Mouse (Mus musculus) activated CD4-positive, CD25-positive, alpha-beta regulatory T cell, adult 4 months (primary cell): Measurements from ENCODE around the gene Mcrip1. TPM values are rescaled to one million over a fixed set of nuclear protein-coding genes. Genes with fewer than 3 reads are reported as not detected.
A peak's percentile ranks its signal among the peaks of the same experiment; 100 is the strongest.
"Not testable (repeated sequence)": the region's sequence is repeated elsewhere in the genome, so short reads cannot be mapped to it uniquely, and the experiment has no call there.

Source experiments
- ATAC-seq: one replicate; pipeline ENCODE4 v1.8.0; 2017
- polyA plus RNA-seq, 2 experiments: library from polyadenylated mRNA; unstranded; fragments of 100-300 nt; shearing (Covaris generic); gene quantifications; one replicate each; pipeline ENCODE4 v1.2.1; 2017

Gene Mcrip1
- polyA plus RNA-seq, 2 experiments from 2014 or later, result 121 to 128 TPM

GRCm38 (mm10) chr11:120574278-120574600 lies 24.7 kb upstream of the Mcrip1 start:
- no peak for ATAC-seq

DNA sequence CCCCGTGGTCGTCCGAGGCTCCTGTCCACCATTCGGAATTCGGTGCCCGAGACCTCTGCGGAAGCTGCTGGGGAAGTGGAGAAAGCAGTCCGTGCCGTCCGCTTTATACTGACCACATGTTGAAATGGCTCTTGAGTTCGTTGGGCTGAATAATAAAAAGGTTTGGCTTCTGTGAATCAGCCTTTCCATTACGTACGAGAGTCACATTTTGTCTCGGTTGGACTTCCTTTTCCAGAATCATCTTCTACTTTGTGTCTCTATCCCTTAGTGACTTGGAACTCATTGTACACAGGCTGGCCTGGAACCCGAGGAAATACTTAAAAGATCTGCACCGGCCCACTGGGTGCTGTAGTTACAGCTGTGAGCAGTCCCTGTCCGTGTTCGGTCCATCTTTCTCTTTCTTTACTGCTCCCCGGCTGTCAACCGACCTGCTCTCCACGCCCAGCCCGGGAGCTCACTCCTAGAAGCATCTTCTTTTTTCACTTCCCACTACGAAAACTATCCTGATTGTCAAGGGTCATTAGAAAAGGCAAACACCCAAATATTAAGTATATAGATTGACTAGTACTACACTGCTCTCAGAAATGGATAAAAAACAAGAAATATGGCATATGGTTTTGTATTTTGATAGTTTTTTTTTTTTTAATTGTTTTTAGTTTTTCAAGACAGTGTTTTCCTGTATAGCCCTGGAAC lies 24.2 kb upstream of the Mcrip1 start:
- ATAC-seq, result peak; percentile 27

DNA sequence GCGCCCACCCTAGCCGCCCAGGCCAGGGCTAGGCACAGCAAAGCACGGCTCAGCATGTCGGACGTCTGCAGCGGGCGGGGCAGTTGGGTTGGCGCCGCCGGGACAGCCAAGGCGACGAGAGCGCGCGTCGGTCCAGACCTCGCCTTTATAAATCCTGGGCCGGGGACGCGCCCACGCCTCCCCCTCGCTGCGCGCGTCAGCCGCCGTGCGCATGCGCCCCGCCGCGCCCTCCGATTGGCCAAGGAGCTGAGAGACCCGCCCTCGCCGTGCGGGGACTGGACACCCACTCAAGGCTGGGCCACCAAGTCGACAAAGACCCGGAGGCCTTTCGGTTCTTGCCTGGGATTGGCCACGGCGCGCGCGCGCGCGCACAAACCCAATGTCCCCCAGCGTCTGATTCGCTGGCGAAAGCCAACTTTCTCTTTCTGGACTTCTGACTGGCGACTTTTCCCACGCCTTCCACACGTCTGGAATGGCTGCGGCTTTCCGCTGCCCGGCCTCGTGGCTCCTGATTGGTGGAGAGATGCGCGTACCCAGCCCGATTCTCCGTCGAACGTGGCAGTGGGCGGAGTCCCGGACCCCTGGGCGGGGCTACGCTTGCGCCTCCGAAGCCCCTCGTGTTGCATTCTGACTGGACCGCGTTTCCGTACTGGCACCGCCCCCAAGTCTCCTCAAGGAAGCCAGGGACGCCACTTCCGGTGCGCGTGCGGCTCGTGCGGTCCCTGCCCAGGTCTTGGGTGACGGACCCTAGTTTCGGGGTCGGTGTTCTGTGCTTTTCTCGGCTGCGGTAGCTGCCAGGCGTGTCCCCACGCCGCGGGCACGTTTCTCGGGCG lies 23.4 kb upstream of the Mcrip1 start, which contains the start of gene P4hb:
Gene P4hb, minus strand, starts transcription at position 502 of the 833 bp plus-strand sequence.
- peak; percentile 75 for ATAC-seq

GRCm38 (mm10) chr11:120572417-120572751 lies 22.9 kb upstream of the Mcrip1 start:
- ATAC-seq, result no peak

DNA sequence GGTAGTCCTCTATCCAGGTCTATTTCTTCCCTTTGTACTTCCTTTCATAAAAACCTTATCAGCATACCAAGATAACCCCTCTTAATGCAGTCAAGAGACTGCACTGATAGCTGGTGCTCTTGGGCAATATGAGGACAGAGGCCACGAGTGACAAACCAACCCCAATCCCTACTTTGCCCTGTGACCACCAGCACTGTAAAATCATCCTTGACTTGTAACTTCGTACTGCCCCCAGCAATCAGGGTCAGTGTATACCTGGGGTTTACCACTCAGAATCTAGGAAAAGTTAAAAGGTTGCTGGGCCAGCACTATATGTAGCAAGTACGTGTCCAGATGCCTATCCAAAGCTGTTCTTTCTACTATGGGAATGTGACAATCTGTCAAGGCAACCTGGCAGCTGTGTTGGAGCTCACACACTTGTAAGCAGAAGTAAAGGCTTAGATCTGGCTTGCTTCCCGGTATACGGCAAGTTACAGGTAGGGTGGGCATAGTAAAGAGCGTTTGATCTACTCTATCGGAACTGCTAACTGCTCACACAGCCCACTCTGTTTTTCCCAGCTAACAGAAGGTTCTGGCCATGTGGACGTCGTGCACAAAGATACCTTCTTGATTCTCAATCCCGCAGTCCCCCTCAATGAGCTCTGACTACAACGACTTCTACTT lies 22.4 kb upstream of the Mcrip1 start:
- no peak for ATAC-seq

DNA sequence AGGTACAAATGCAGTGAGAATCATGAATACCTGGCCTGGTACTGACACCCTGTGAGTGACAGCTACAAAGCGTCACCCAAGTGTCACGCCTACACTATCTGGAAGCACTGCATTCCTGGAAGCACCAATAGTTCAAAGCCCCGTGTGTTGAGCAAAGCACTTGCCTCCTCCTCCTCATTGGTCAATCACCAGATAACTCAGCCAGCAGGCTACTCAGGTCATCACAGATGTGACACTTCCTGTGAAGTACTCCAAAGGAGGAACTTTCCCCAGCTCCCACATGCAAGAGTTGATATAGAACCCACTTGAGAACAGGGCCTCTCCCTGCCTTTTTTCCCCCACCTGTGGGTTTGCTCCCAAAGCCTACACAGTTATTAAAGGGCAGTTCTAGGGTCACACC lies 21.6 kb upstream of the Mcrip1 start:
- no peak for ATAC-seq

DNA sequence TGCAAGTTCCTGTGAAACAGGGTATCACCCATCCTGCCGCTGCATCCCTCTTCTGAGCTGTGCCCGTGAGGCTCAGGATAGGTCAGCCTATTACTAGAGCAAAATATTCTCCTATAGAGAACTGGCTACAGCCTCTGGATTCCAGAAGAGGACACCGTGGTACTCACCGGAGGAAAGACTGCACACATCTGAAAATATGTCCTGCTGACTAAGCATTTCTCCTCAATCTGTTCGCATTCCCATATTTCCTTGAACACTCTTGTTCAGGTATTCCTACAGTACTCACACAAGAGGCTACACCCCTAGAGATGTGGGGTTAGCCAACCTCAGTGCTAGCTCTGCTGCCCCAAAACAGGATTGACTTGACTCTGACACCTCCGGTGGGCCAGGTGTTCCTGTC lies 18.8 kb upstream of the Mcrip1 start:
- ATAC-seq, result no peak

DNA sequence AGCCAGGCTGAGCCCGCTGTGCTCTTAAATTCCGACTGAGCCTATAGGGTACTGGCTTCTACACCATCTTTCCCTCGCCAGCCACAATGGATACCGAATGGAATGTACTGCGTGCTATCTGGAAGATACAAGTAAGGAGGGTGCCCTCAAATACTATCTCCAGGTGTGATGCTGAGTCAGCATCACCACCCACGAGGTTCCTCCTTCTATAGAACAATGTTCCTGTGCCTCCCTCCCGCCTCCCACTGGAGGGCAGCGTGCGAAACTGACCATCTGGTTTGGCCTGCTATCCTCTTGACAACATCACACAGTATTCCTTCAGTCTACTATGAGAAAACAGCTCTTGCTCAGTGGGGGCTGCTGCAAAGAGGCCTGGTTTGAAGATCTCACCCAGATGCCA lies 15.6 kb upstream of the Mcrip1 start:
- no peak for ATAC-seq

- ATAC-seq, result no peak
Measured at GRCm38 (mm10) chr11:120562949-120563348, 13.4 kb upstream of the Mcrip1 start.

DNA sequence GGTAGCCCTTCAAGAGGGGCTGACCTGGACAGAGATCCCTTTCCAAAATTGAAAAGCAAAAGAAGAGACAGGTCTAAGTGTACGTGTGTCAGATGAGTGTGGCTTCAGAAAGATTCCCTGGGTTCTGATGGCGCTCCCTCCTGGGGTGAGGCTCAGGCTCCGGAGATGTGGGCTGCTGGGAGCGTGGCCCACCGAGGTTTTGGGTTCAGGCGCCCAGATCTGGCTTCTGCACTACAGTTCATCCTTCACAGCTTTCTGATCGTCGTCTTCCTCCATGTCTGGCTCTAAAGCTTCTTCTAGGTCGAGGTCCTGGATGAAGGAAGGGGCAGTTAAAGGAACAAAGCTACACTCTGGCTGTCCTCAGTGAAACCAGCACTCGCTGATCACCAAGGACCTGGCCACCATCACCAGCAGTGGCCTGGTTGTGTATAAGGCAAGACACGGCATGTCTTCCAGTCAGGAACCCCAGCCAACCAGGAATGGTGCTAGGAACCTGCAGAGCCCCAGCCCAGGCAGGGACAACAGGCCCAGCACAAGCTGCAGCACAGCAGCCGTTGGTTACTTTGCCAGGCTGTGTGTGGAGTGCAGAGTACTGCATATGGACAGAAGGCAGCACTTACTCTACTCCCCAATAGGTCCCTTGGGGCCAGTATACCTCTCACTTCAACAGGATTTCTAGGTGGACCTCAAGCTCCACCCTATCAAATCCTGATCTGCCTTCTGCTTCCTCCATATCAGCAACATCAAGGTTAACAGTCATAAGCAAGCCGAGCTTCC lies 11.6 kb upstream of the Mcrip1 start:
- ATAC-seq, result no peak

GRCm38 (mm10) chr11:120558843-120559242 lies 9.3 kb upstream of the Mcrip1 start:
- ATAC-seq, result not testable (repeated sequence)

DNA sequence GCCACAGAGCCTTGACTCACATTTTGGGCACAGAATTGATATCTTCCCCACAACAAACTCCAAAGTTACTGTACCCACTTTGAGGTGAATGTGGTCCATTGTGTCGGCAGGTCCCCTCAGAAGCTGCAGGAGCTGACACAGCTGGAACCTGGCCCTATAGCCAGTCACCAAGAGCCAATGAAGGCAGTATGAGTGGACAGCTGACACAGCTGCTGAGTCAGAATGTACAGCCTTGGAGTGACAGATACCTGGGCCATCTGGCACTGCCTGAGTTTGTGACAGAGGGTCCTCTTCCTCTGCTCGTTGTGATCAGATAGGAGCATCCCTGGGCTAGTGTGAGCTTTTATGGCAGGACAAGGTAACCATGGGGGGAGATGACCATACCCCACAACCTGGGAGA lies 5.7 kb upstream of the Mcrip1 start:
- no peak for ATAC-seq

DNA sequence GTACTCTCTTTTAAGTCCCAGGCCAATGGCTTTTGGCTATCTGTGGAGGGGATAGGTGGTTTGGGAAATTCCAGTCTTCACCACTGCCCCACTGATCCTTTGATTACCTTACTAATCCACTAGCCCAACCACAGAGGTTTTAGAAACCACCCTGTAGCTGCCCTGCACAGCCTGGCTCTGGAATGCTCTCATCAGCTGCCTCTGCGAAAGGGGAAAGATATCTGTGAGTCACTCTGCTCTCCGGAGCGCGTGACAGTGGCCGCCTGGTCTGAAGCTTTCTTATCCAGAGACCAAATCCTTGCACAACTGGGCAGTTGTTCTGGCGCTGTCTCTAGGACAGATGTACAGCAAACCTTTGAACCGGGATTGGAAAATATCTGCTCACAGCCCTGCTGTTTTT lies 5.3 kb upstream of the Mcrip1 start:
- no peak for ATAC-seq

- ATAC-seq, result no peak
Measured at GRCm38 (mm10) chr11:120552736-120553135, 3.2 kb upstream of the Mcrip1 start.

GRCm38 (mm10) chr11:120550810-120551440 lies 1.4 kb upstream of the Mcrip1 start, which contains the start of gene Ppp1r27:
Gene Ppp1r27 (minus strand): TSS chr11:120551132.
- ATAC-seq, result no peak

GRCm38 (mm10) chr11:120549986-120550809 lies 671 bp upstream of the Mcrip1 start:
- ATAC-seq, result no peak

DNA sequence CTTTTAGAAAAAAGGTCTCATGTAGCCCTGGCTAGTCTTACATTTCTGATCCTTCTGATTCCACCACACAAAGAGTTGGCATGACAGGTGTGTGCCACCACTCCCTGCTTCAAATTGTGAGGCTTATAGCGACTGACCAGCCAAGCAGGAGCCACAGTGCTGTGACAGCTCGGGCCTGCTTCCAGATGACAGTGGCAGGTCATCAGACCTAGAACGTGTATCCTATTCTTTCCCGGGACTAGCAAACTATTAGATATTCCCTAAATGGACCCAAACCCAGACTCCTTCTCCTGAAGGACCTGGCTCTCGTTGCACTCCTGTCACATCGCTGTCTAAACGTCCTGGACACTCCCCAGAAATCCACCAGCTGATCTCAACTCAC lies 750 bp downstream of the Mcrip1 start:
- no peak for ATAC-seq

GRCm38 (mm10) chr11:120548214-120548613 lies 1.3 kb downstream of the Mcrip1 start:
- ATAC-seq, result no peak

DNA sequence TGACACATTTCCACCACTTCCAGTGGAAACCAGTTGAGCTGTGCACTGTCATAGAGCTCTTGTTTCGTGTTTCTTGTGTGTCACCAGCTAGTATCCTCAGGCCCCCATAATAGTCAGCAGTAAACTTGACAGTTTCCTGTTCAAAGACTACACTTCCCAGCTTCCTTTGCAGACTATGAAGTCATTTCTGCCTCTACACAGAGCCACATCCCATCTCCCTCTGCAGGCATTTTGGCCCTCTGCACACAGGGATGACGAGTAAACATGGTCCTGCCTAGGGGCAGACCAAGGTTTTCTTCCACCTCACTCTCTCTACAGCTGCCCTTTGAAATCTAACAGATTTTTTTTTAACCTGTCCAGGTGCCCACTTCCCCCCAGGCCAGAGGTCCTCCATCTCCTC lies 2.1 kb downstream of the Mcrip1 start:
- ATAC-seq, result no peak

DNA sequence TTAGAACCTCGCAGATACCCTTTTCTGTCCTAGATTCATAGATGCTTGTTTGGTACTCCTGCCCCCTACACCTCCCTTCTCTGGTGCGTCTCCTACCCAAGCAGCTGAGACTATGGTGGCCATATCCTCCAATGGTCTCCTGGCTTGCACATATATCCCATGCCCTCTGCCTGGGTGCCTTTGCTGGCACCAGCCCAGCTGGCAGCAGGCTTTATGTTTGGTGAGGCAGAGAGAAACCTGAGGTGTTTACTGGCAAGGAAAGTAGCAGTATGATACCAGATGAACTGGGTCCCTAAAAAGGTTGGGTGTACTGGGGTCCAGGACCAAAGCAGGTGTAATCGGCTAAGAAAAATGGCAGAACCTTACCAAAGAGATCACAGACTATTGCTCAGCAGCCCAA lies 3.6 kb downstream of the Mcrip1 start:
- ATAC-seq, result no peak

DNA sequence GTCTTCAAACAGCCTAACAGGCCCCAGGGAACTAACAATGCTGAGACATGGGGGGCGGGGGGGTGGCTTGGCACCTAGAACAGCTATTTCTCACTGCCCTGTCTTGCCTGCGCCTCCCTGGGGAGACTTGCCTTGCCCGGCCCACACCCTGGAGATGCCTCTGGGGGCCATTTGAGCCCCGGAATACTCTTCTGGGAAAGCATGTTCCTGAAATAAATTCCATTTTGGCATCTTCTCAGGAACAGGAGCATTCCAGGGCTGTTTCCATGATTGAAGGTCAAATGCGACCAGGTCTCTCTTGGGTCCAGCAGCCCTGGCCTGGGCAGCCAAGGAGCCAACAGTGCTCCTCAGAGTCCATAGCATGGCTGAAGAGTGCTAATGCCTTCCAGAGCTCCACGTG lies 7.2 kb downstream of the Mcrip1 start:
- ATAC-seq, result no peak

GRCm38 (mm10) chr11:120541907-120542306 lies 7.6 kb downstream of the Mcrip1 start:
- ATAC-seq, result no peak
